Mouse (Mus musculus) layer of hippocampus, adult 8-10 months (tissue): ENCODE measurements around the gene Brpf3. TPM values are rescaled to one million over a fixed set of nuclear protein-coding genes. Genes with fewer than 3 reads are reported as not detected.
"Not testable (repeated sequence)": the region's sequence is repeated elsewhere in the genome, so short reads cannot be mapped to it uniquely, and the experiment has no call there.

ENCODE experiments used
- DNase-seq, 2 experiments: peaks; one replicate each; pipeline ENCODE4 v3.0.0; 2022; ENCODE audit warnings: low spot score in 2 of 2
- total RNA-seq, 4 experiments: library from RNA; stranded (reverse); gene quantifications; 2 replicates each; pipeline ENCODE4 v1.2.4; 2022

The Brpf3 gene
- 10 to 100 TPM; 39.8 to 56.2 (median 50.5) TPM for total RNA-seq

- DNase-seq = peak; percentile 30 to 61
Observed at GRCm38 (mm10) chr17:28800671-28801412, at the start of gene Brpf3. Gene Brpf3, plus strand, starts transcription at chr17:28801090.

- DNase-seq = no peak
Observed at GRCm38 (mm10) chr17:28756447-28756846, 44.4 kb upstream of the Brpf3 start.

GRCm38 (mm10) chr17:28757470-28757869 is 43.4 kb upstream of the Brpf3 start:
- no peak for DNase-seq

- DNase-seq = no peak
Observed at GRCm38 (mm10) chr17:28760736-28761312, 40.1 kb upstream of the Brpf3 start.

- peak; percentile 36 to 77 for DNase-seq
Observed at GRCm38 (mm10) chr17:28761871-28762270, 39.0 kb upstream of the Brpf3 start.

- no peak for DNase-seq
Observed at GRCm38 (mm10) chr17:28766203-28766602, 34.7 kb upstream of the Brpf3 start.

- DNase-seq = no peak
Observed at GRCm38 (mm10) chr17:28766781-28767515, 33.9 kb upstream of the Brpf3 start.

GRCm38 (mm10) chr17:28769121-28769874 is 31.6 kb upstream of the Brpf3 start, which contains the start of gene Mapk13:
Gene Mapk13, plus strand, starts transcription at chr17:28769297.
- DNase-seq = no peak

- DNase-seq = no peak
Observed at GRCm38 (mm10) chr17:28769875-28770421, 30.9 kb upstream of the Brpf3 start.

- DNase-seq = no peak
Observed at GRCm38 (mm10) chr17:28771289-28771688, 29.6 kb upstream of the Brpf3 start.

GRCm38 (mm10) chr17:28774303-28774702 is 26.6 kb upstream of the Brpf3 start:
- DNase-seq = not testable (repeated sequence)

GRCm38 (mm10) chr17:28775161-28775560 is 25.7 kb upstream of the Brpf3 start:
- no peak for DNase-seq

- DNase-seq = no peak
Observed at GRCm38 (mm10) chr17:28776817-28777216, 24.1 kb upstream of the Brpf3 start.

- DNase-seq = peak; percentile 25 to 29
Observed at GRCm38 (mm10) chr17:28777231-28778005, 23.5 kb upstream of the Brpf3 start.

GRCm38 (mm10) chr17:28779735-28780134 is 21.2 kb upstream of the Brpf3 start:
- DNase-seq = no peak

- DNase-seq = no peak
Observed at GRCm38 (mm10) chr17:28780836-28781235, 20.1 kb upstream of the Brpf3 start.

- DNase-seq = no peak
Observed at GRCm38 (mm10) chr17:28781290-28782045, 19.4 kb upstream of the Brpf3 start.

GRCm38 (mm10) chr17:28785036-28785435 is 15.9 kb upstream of the Brpf3 start:
- no peak for DNase-seq

GRCm38 (mm10) chr17:28787507-28787906 is 13.4 kb upstream of the Brpf3 start:
- no peak for DNase-seq

- DNase-seq = no peak
Observed at GRCm38 (mm10) chr17:28797031-28797430, 3.9 kb upstream of the Brpf3 start.
